Mouse (Mus musculus) cerebellum, adult 2 months (tissue): ENCODE data around the gene Zfp574. TPM values are rescaled to one million over a fixed set of nuclear protein-coding genes. Genes with fewer than 3 reads are reported as not detected.

Source experiments
- DNase-seq, 2 experiments: peaks; one replicate each; pipeline ENCODE4 v3.0.0; 2021
- H3K27ac ChIP-seq: fragments of 200-500 bp; 2 replicates; pipeline ENCODE4 v1.5.1; 2012; ENCODE audit warnings: low read length, control low read depth, inconsistent platforms; ENCODE audit not compliant: insufficient read depth
- H3K27me3 ChIP-seq: fragments of 200-500 bp; 2 replicates; pipeline ENCODE4 v1.6.1; 2012; ENCODE audit warnings: inconsistent platforms, mild to moderate bottlenecking, low read length, moderate library complexity; ENCODE audit not compliant: control insufficient read depth, insufficient read depth
- H3K4me1 ChIP-seq: fragments of 200-500 bp; 2 replicates; pipeline ENCODE4 v1.6.1; 2011; ENCODE audit warnings: low read length; ENCODE audit not compliant: control insufficient read depth, insufficient read depth
- H3K4me3 ChIP-seq: fragments of 200-500 bp; replicated peaks from 2 replicates; pipeline ENCODE3; 2011; ENCODE audit warnings: mild to moderate bottlenecking, low read depth, low read length, control low read depth; ENCODE audit not compliant: insufficient read depth
- CTCF ChIP-seq: fragments of 200-500 bp; IDR thresholded peaks from 2 replicates; pipeline ENCODE4 v1.5.1; 2011; ENCODE audit warnings: low read depth, mild to moderate bottlenecking, control low read depth, low read length, moderate library complexity, borderline replicate concordance; ENCODE audit not compliant: insufficient read depth
- POLR2A ChIP-seq: fragments of 200-500 bp; IDR thresholded peaks from 2 replicates; pipeline ENCODE4 v1.6.1; 2011; ENCODE audit warnings: low read length, control low read depth, borderline replicate concordance; ENCODE audit not compliant: insufficient read depth
- WGBS: fragments of 180-500 bp; shearing (Covaris S2); methylation state at CpG from one replicate; pipeline ENCODE4 v1.1.7; 2018; 5-methylcytosine and 5-hydroxymethylcytosine counted together
- polyA plus RNA-seq: library from polyadenylated mRNA; depleted of rRNA; stranded (reverse); fragments of >200 nt; gene quantifications from 2 replicates; pipeline ENCODE4 v1.2.3, GENCODE M21; 2012

The Zfp574 gene
- polyA plus RNA-seq, 1 experiment: 44.3 TPM

DNA sequence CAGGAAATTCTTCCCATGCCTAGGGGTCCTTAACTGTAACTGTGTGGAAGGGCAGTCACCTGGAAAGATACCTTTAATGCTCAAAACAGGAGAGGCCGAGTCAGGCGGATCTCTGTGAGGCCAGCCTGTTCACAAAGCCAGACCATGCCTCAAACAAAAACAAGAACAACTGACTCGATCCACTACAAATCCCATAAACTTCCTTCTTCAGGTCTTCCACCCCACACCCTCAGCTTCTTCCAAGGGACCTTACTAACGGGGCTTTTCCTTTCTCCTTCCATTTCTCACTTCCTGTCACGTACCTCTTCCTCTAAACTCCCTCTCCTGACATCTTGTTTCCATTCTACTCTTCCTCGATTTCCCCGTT is 3.9 kb downstream of the Zfp574 start:
- Histone ChIP-seq H3K27ac (peak overlapping the region; percentile 75), H3K4me3 (peak overlapping the region; percentile 65), H3K4me1 (peaks cover 18% of the 10 kb centered on the region), H3K27me3 (no peaks in the 10 kb centered on the region)
- WGBS: 10% methylated on average over 7 of the region's 7 CpGs
- no peak for DNase-seq
- TF ChIP-seq POLR2A (no peak), CTCF (no peak)

DNA sequence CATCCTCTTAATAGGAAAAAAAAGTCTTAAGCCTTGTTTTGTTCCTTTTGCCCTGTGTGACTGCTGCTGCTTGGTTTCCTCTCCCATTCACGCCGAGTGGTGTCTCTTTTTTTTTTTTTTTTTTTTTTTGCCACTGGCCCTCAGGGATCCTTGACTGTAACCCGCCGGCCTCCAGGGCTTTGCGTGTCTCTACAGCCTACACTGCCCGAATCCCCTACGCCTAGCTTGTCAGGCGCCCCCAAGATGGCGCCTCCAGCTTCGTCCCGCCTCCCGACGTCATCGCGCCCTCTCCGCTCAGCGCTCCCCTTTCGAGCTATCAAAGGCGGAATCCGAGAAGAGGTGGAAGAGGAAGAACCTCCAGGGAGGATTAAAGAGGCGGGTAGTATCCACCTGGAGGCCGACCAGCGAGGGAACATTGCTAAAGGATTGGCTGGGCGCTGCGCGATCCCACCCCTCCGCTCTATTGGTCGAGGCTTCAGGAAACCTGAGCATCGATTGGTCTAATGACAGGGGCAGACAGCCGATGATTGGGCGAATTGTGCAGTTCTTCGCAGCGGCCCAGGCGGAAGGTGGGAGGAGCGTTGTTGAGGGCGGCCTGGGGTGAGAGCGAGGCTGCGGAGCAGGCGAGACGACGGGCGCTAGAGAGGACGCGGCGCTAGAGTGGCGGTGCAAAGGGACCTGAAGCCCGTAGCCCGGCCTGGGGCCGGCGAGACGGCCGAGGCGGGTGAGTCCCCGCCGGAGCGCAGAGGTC is 4.5 kb downstream of the Zfp574 start:
- peak; percentile 86 for TF ChIP-seq POLR2A
- TF ChIP-seq CTCF: no peak
- under 1% methylated on average over 56 of the region's 56 CpGs for WGBS
- Histone ChIP-seq H3K4me1 (peaks cover 18% of the 10 kb centered on the region), H3K27me3 (no peaks in the 10 kb centered on the region), H3K27ac (peak overlapping the region; percentile 75), H3K4me3 (peak overlapping the region; percentile 88)
- DNase-seq: peak; percentile 97 to 100

DNA sequence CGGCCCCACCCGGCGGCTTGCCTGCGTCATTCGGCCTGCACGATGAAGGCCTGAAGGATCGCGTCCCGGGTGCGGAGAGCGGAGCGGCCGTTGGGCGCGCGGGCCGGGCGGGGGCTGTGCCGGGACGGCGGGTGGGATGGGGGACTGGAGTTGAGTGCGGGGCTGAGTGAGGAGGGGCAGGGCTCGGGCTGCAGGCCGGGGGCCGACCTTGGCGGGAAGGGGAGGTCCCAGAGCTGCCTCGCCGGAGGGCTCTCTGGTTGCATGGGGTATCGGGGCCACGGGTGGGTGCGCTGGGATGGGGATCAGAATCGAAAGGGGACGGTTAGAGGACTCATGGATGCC is 5.0 kb downstream of the Zfp574 start:
- H3K4me3 ChIP-seq: peak overlapping the region; percentile 88
- DNase-seq: no peak
- no peaks in the 10 kb centered on the region for H3K27me3 ChIP-seq
- TF ChIP-seq POLR2A (no peak), CTCF (no peak)
- H3K27ac ChIP-seq: peak overlapping the region; percentile 55
- peaks cover 18% of the 10 kb centered on the region for H3K4me1 ChIP-seq
- WGBS: 1% methylated on average over 33 of the region's 33 CpGs

DNA sequence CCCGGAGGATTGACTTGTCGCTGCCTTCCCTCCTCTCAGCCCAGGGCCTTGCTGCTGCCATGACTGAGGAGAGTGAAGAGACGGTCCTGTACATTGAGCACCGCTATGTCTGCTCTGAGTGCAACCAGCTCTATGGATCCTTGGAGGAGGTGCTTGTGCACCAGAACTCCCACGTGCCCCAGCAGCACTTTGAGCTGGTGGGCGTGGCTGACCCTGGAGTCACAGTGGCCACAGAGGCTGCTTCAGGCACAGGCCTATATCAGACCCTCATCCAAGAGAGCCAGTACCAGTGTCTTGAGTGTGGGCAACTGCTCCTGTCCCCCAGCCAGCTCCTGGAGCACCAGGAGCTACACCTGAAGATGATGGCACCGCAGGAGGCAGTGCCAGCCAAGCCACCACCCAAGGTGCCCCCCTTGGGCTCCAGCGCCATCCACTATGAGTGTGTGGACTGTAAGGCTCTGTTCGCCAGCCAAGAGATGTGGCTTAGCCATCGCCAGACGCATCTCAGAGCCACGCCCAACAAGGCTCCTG is 7.2 kb downstream of the Zfp574 start:
- TF ChIP-seq CTCF (no peak), POLR2A (no peak)
- Histone ChIP-seq H3K27me3 (no peaks in the 10 kb centered on the region), H3K4me1 (peaks cover 8% of the 10 kb centered on the region), H3K4me3 (no peak overlapping the region), H3K27ac (no peak overlapping the region)
- no peak for DNase-seq
- WGBS: 64% methylated on average over 12 of the region's 12 CpGs

DNA sequence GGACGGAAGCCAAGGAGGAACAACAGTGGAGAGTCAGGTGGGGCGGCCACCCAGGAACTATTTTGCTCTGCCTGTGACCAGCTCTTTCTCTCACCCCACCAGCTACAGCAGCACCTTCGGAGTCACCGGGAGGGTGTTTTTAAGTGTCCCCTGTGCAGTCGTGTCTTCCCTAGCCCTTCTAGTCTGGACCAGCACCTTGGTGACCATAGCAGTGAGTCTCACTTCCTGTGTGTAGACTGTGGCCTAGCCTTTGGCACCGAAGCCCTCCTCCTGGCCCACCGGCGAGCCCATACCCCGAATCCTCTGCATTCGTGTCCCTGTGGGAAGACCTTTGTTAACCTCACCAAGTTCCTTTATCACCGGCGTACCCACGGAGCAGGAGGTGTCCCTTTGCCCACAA is 8.1 kb downstream of the Zfp574 start:
- DNase-seq: no peak
- H3K27me3 ChIP-seq: no peaks in the 10 kb centered on the region
- 91% methylated on average over 13 of the region's 13 CpGs for WGBS
- TF ChIP-seq POLR2A (no peak), CTCF (no peak)
- no peak overlapping the region for H3K27ac ChIP-seq
- no peak overlapping the region for H3K4me3 ChIP-seq
- peaks cover 8% of the 10 kb centered on the region for H3K4me1 ChIP-seq

DNA sequence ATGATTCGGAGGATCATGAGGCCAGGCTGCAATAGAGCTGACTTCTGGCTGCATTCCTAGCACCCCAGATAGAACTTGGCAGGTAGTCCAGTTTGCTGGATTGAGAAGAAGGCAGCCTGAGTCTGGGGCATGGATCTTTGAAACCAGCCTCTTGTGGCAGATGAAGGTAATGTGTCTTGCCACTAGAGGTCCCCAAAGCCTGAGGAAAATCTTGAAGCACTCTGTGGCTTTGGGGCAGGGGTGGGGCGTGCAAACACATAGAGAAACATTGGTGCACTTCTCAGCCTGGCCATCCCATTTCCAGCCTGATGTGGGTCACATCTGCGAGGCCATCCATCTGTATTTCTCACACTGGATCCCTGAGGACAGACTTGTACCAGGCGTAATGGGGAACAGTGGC is 10.1 kb downstream of the Zfp574 start:
- H3K4me1 ChIP-seq: peaks cover 4% of the 10 kb centered on the region
- TF ChIP-seq CTCF: peak; percentile 57
- TF ChIP-seq POLR2A: no peak
- no peak overlapping the region for H3K4me3 ChIP-seq
- no peak overlapping the region for H3K27ac ChIP-seq
- DNase-seq: peak in 1 of 2 experiments; percentile 54
- 53% methylated on average over 4 of the region's 4 CpGs for WGBS
- H3K27me3 ChIP-seq: no peaks in the 10 kb centered on the region

DNA sequence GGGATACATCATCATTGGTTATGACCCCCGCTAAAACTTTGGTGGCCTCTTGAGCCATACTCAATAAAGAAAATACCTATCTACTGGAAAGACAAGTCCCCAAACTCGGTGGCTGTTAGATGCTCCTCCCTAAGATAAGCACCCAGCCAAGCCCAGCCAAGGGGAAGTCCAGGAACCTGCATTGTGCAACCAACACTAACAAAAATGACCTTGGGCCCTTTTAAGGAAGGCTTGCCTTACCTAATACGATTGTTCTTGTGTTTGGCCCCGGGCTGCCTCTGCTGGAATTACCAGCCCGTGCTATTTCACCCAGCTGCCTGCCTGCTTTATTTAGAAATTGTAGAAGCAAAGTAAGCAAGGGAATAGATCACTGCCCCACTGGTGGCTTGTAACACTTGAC is 12.3 kb downstream of the Zfp574 start:
- Histone ChIP-seq H3K4me1 (no peaks in the 10 kb centered on the region), H3K27ac (no peak overlapping the region), H3K27me3 (no peaks in the 10 kb centered on the region), H3K4me3 (no peak overlapping the region)
- TF ChIP-seq POLR2A: no peak
- no peak for TF ChIP-seq CTCF
- DNase-seq: no peak
- 85% methylated on average over 5 of the region's 5 CpGs for WGBS

DNA sequence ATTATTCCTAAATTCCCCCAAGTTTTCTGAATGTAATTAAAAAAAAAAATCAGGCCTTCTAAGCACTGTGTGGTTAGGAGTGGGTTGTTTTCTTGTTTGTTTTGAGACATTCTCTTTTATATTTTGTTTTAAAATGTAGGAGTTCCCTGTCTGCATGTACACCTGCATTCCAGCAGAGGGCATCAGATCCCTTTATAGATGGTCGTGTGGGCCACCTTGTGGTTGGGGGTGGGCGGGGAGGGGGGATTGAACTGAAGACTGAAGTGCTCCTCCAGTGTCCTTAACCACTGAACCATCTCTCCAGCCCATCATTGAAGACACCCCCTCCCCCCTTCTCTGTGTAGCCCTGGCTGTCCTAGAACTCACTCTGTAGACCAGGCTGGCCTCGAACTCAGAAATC is 14.3 kb downstream of the Zfp574 start:
- DNase-seq: no peak
- no peak overlapping the region for H3K27ac ChIP-seq
- no peak overlapping the region for H3K4me3 ChIP-seq
- 45% methylated on average over 3 of the region's 3 CpGs for WGBS
- no peaks in the 10 kb centered on the region for H3K4me1 ChIP-seq
- no peak for TF ChIP-seq POLR2A
- peak; percentile 35; the same call in 1 of the 2 replicates for TF ChIP-seq CTCF
- no peaks in the 10 kb centered on the region for H3K27me3 ChIP-seq
